Mouse (Mus musculus) cerebellum, adult 11 months (tissue): ENCODE results near the gene Lrtm2.

Experiments
- DNase-seq: peaks from one replicate; pipeline ENCODE4 v3.0.0; 2022

Lrtm2 gene

DNA sequence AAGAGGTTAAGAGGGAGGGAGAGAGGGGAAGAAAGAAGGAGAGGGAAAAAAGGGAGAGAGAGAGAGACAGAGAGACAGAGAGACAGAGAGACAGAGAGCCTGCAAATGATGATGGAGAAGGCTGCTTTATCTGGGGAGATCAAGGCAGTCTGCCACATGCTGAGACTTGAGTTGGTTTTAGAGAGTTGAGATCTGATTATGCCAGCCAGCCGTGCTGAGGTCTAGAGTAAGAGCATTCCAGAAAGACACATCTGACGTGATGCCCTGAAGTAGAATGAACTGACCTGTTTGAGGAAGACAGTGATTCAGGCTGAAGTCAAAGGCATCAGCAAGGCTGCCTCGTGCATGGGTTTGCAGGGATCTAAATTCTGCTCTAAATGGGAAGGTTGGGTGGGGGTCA lies 3.3 kb upstream of the Lrtm2 start:
- DNase-seq = no peak

- DNase-seq = no peak
These were observed 2.6 kb upstream of the Lrtm2 start for GRCm38 (mm10) chr6:119333202-119333601.

DNA sequence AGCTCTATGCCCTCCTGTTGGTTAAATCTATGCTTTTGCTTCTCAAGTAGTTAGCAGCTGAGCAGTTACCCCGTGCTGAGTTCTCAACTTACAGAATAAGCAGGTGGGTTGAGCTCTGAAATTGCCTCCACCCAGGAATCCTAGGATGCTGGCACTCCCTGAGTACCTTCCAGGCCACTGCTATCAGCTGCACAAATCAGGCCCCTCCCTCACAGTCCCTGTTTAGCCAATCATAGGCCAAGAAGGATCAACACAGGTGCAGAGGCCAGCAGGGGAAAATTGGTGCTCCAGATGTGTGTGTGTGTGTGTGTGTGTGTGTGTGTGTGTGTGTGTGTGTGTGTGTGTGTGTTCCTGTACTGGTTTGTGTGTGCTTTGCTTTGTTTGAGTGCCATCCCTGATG lies 1.5 kb upstream of the Lrtm2 start:
- no peak for DNase-seq

DNA sequence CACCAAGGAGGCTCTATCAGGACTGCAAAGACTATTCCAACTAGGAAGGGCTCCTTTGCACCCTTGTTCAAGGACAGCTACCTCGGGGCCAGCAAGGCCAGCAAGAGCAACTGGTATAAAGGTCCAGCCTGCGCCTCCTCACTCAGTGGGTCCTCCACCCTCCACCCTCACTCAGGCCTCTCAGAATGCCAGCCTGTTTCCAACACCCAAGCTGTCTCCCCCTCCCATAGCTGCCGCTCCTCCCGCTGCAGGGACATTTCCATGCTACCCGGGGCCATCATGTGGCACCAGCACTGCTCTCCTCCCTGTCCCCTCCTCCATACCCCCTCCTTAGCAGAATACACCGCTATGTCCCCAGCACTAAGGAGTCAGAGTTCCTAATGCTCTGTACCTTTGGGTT lies 630 bp downstream of the Lrtm2 start:
- no peak for DNase-seq

GRCm38 (mm10) chr6:119329215-119329714 lies 1.3 kb downstream of the Lrtm2 start:
- peak; percentile 48 for DNase-seq

- no peak for DNase-seq
These were observed 1.9 kb downstream of the Lrtm2 start for GRCm38 (mm10) chr6:119328521-119329115.

- DNase-seq = no peak
These were observed 4.0 kb downstream of the Lrtm2 start for GRCm38 (mm10) chr6:119326541-119326940.

GRCm38 (mm10) chr6:119325978-119326377 lies 4.6 kb downstream of the Lrtm2 start:
- no peak for DNase-seq

DNA sequence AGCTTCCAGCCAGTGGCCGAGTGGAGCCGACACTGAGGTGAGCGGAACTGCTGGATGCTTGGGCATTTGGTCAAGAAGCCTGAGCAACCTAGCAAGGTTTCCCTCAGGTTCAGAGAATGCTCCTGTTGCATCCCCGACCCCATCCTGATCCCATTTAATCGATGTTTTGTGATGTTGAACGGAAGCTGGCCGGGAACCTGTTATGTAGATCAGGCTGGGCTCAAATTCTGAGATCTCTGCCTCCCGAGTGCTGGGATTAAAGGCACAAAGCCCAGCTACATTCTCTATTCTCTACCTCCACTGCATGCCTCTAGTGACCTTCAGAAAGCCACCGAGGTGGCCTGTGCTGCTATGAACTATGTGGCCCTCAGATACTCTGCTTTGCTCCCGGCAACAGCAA lies 5.8 kb downstream of the Lrtm2 start:
- no peak for DNase-seq

DNA sequence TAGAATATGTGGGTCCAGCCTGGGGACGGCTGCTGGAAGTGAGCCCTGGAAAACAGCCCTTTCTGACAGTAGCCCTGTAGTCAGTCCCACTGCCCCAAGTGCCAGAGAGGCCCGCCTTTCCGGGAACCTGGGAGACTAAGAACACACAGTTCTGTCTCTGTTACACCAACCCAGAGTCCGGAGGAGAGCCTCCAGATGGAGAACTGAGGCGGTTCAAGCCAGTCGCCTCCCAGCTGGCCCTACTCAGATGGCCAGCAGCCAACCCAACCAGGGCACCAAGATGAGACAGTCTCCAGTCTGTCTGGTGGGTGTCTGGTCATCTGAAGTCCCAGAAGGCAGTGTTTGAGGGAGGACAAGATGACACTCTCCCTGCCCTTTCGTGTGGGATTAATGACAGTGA lies 8.8 kb downstream of the Lrtm2 start:
- no peak for DNase-seq

- no peak for DNase-seq
These were observed 10.1 kb downstream of the Lrtm2 start for GRCm38 (mm10) chr6:119320481-119320880.

DNA sequence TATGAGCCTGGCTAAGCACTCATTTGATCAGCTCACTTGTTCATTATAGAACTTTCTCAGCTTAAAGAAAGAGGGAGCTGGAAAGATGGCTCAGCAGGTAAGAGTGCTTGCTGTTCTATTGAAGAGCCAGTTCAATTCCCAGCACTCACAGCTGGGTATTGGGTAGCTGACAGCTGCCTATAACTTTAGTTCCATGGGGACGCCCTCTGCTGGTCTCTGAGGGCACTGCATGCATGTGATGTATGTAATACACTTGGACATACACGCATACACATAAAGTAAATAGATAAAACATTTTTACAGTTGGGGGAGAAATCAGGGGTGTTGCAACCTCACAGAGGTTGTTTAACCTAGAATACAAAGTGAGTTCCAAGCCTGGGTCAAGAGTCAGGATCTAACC lies 11.2 kb downstream of the Lrtm2 start:
- DNase-seq = no peak

- no peak for DNase-seq
These were observed 11.8 kb downstream of the Lrtm2 start for GRCm38 (mm10) chr6:119318732-119319131.

DNA sequence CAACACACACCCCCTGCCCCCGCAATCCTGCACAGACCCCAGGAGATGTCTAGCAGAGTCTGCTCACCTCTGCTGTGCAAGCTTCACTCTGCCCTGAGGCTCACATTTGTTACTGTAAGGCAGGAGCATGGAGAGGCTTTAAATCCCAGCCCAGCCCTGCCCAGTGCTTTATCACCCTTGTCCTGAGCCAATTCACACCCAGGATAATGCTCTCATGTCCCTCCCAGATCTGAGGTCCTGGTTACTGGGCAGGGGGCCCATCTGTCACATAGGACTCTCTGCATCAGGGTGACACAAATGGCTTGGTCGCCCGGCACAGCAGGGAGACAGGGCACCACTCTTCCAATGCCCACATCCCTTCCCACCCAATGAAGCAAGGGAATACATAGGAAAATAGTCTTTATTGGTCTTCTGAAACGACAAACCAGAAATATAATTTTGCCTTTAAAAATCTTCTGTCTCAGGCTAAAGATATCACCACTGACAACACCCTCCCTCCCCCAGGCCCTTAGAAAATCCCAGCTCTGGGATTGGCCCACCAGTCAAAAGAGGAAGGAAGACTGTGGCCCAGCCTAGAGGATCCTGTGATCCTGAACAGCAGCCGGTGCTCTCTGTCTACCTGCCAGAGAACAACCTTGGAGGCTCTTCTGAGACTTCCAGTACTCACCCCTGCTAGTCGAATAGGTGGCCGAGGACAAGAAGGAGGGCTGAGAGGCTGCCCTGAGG lies 15.7 kb downstream of the Lrtm2 start:
- DNase-seq = no peak

- DNase-seq = no peak
These were observed 16.8 kb downstream of the Lrtm2 start for GRCm38 (mm10) chr6:119313588-119314375.

- no peak for DNase-seq
These were observed 17.5 kb downstream of the Lrtm2 start for GRCm38 (mm10) chr6:119313096-119313495.

GRCm38 (mm10) chr6:119312381-119312780 lies 18.2 kb downstream of the Lrtm2 start:
- no peak for DNase-seq

- DNase-seq = no peak
These were observed 20.4 kb downstream of the Lrtm2 start for GRCm38 (mm10) chr6:119310176-119310575.

GRCm38 (mm10) chr6:119307867-119308413 lies 22.6 kb downstream of the Lrtm2 start:
- no peak for DNase-seq

DNA sequence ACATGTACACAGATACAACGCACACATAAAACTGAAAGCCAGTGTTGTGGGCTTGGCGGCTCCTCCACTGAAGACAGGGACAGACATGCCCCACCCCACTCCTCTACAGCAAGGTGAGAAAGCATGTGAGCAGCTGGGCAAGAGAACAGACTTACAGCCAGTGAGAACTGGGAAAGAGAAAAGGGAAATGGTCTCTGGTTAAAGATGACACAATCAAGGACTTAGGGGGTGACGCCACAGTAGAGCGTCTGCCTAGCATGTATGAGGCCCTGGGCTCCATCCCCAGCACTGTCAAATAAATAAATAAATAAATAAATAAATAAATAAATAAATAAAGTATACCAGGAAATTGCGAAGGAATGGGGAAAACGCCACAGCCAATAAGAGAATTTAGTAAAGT lies 27.2 kb downstream of the Lrtm2 start:
- no peak for DNase-seq

DNA sequence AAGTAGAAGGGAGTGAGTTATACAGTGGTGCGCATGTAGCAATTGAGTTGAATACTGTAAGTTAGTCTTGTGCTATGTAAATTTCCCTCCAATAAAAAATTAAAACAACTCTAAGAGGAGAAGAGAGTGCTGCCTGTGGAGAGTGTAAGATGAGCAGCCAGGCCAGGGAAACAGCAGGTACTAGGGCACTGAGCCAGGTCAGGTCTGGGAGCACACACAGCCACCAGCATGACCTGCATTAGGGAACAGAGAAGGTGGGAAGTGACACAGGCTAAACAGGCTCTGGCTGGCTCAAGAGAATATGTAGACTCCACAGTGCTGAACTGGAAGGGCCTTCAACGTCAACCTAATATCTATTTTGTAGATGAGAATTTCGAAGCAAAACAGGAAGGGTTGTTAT lies 29.3 kb downstream of the Lrtm2 start:
- peak; percentile 81 for DNase-seq

GRCm38 (mm10) chr6:119280761-119281160 lies 49.8 kb downstream of the Lrtm2 start:
- peak; percentile 68 for DNase-seq

GRCm38 (mm10) chr6:119276713-119277112 lies 53.9 kb downstream of the Lrtm2 start:
- DNase-seq = no peak
